Mouse (Mus musculus): ENCODE data around the gene Sstr2. TPM values are rescaled to one million over a fixed set of nuclear protein-coding genes. Genes with fewer than 3 reads are reported as not detected.

The Sstr2 gene
- polyA plus RNA-seq (2017; shearing (Covaris generic)), result not detected

DNA sequence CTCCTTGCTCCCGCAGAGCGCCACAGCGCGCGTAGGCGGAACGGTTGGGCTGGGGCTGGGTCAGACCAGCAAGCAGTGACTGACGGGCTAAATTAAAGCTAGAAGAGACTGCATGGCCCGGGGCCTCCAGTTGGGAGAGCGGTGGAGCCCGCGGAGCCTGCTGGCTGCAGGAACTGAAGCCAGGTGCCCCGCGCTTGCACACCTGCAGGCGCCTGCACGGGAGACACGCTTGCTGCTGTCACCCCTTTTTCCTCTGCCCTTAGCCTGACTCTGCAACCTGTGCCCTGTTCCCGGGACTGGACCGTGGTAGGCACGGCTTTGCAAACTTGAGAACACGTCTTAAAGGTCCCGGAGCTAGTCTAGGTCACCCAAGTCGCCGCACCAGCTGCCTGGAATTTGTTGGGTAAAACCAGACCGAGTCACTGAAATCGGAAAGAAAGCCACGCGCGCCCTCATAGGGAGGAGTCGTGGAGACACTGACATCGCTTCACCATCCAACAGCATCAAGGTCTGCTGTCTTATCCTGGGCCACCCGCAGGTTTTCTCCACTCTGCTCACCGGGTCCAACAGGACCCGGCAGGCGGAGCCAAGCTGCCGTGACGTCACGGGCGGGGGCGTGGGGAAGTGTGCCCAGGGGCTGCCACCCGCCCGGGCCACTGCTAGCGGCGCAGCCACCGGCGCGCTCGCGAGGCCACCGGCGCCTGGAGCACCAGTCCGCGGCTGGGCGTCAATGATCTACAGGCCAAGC is at the start of gene Sstr2:
Gene Sstr2 (plus strand): TSS at position 671 of the 748 bp plus-strand sequence.

DNA sequence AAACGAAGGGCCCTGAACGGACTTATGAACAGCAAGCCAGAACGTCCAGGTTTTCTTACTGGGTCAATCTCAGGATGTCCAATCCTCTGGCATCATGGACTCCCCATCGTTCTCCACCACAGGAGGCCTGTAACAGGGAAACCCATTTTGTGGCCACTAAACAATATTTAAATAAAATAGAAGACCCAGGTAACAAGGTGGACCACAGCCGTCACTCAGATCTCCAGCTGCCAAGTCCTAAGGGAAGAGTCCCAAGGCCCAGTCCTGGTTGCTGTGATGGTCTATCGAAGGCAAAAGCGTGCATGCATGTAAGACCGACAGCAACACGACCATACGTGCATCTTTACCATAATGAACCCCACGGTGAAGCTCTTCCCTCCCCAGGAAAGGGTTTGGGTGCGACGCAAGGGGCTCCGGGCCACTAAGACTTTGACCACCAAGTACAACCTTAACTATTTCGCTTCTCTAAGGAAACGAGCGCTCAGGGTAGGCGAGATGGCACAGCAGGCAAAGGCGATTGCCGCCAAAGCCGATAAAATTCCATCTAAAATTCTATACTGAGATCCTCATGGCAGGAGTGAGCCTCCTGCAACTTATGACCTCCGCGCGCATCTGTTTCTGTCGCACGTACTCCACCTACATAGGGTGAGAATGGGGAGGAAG is 29.7 kb downstream of the Sstr2 start, which contains the start of gene Cog1:
Gene Cog1 (plus strand): TSS at position 480 of the 663 bp plus-strand sequence.

DNA sequence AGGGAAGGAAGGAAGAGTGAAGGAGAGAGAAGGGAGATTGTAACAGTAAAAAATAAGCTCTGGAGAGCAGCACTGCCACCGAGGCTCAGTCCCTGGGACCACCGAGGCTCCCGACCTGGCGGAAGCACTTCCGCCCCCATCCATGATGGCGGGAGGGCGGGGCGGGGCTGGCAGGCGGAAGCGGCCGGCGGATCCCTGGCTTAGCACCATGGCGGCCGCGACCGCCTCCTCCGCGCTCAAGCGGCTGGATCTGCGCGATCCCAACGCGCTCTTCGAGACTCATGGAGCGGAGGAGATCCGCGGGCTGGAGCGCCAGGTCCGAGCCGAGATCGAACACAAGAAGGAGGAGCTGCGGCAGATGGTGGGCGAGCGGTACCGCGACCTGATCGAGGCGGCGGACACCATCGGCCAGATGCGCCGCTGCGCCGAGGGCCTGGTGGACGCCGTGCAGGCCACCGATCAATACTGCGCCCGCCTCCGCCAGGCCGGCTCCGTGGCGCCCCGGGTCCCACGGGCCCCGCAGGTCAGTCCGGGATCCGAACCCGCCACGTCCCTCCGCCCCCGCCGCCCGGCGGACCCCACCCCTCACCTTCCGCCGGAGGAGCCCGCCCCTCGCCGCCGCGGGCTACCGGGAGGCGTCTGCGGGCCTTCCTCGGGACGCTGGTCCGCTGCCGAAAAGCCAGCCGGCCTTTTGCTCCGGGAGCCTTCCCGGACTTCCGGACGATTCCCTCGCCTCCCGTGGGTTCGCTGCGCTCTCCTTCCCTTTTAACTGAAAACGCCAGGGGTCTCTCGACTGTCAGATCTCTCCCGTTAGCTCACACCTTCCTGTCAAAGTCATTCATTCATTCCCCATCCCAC is 30.4 kb downstream of the Sstr2 start, which contains the start of gene Slc39a11:
Gene Slc39a11 (minus strand): TSS at position 727 of the 858 bp plus-strand sequence.

Other genes starting within 250 kb of the Sstr2 start
- 22.2 TPM for gene Cog1, start 29.8 kb downstream of the Sstr2 start, polyA plus RNA-seq (2017; shearing (Covaris generic))
- 31.6 TPM for gene Slc39a11, start 30.7 kb downstream of the Sstr2 start, polyA plus RNA-seq (2017; shearing (Covaris generic))
- gene Fam104a, start 64.8 kb downstream of the Sstr2 start, polyA plus RNA-seq (2017; shearing (Covaris generic)), result 16.6 TPM
- gene D11Wsu47e, start 65.1 kb downstream of the Sstr2 start, polyA plus RNA-seq (2017; shearing (Covaris generic)), result 24.1 TPM
- gene Cpsf4l, start 90.7 kb downstream of the Sstr2 start, polyA plus RNA-seq (2017; shearing (Covaris generic)), result not detected
- gene Cdc42ep4, start 132.5 kb downstream of the Sstr2 start, polyA plus RNA-seq (2017; shearing (Covaris generic)), result 8.5 TPM

All from activated CD4-positive, CD25-positive, alpha-beta regulatory T cell, adult 9 weeks (primary cell).